In genomic region chr11:3335651-3336216, GRCm38 (mm10) we compare ENCODE assay signal across 9 mouse cellular contexts. TPM values are rescaled to one million over a fixed set of nuclear protein-coding genes. Genes with fewer than 3 reads are reported as not detected.
A peak's percentile ranks its signal among the peaks of the same experiment; 100 is the strongest.
DNase-seq lines count a peak whose midpoint lies in the region; ATAC-seq lines count a peak whose summit lies in the region.
"Had no signal": no experiment of that assay in that cellular context is flagged by ENCODE, and none has a peak within 500 bp of the region (broad histone marks: within the 10 kb centered on the region; RNA-seq: fewer than 3 reads in every experiment).

No protein-coding gene starts in this region.

- peaks cover 5% of the 10 kb centered on the region; the same call in 1 of the 2 replicates for H3K36me3 ChIP-seq in midbrain, embryonic 15.5 days (replicated peaks)

- peaks cover 32% of the 10 kb centered on the region for H3K4me1 ChIP-seq in midbrain, embryonic 15.5 days

- ATAC-seq in midbrain, embryonic 15.5 days (replicated peaks) = no peak

- no peaks in the 10 kb centered on the region for H3K27me3 ChIP-seq in midbrain, embryonic 15.5 days (replicated peaks)
- H3K27me3 ChIP-seq: limb, embryonic 15.5 days had no signal

- H3K9ac ChIP-seq in midbrain, embryonic 15.5 days = no peak overlapping the region
- H3K9ac ChIP-seq: limb, embryonic 15.5 days had no signal

- no peak overlapping the region for H3K27ac ChIP-seq in midbrain, embryonic 15.5 days
- H3K27ac ChIP-seq: limb, embryonic 15.5 days had no signal

- no peak overlapping the region for H3K4me2 ChIP-seq in midbrain, embryonic 15.5 days
- H3K4me2 ChIP-seq: limb, embryonic 15.5 days had no signal

- 60% methylated on average over 11 of the region's 11 CpGs for WGBS in midbrain, embryonic 15.5 days

- no peaks in the 10 kb centered on the region for H3K9me3 ChIP-seq in midbrain, embryonic 15.5 days
- H3K9me3 ChIP-seq: limb, embryonic 15.5 days had no signal

- no peak overlapping the region for H3K4me3 ChIP-seq in midbrain, embryonic 15.5 days
- H3K4me3 ChIP-seq: limb, embryonic 15.5 days had no signal

- DNase-seq in ovary, adult 18-20 months (ENCODE audit: low spot score) = peak; percentile 26
- DNase-seq in ovary, postnatal 10 days (ENCODE audit: low spot score) = no peak
- peak; percentile 93 for DNase-seq in cerebellum, adult 9-11 months
- peak; percentile 45 to 66 for DNase-seq in heart, postnatal 36 days
- DNase-seq in lung, postnatal 36 days = peak; percentile 81
- DNase-seq in thymus, postnatal 36 days = peak; percentile 79 to 85
- no peak for DNase-seq in layer of hippocampus, adult 8-10 months (ENCODE audit: low spot score in 2 of 2)

- intact Hi-C loops in heart, postnatal 36 days (cut with DNase I) = no loop called here

RNA-seq across cellular contexts. Expression of gene Pik3ip1, which starts 5.5 kb away (rescaled TPM):
- 10 to 100 TPM; 49.4 to 66.2 TPM for total RNA-seq in heart, postnatal 36 days (2021)
- total RNA-seq in layer of hippocampus, adult 8-10 months (2022) = 10 to 100 TPM; 38.2 to 53.1 (median 46.4) TPM
- 26.5 and 26.6 TPM in 2 replicates for polyA plus RNA-seq in midbrain, embryonic 15.5 days (2015; fragmentation: Nextera tagmentation; extraction: Ambion mirVana)

RNA-seq across cellular contexts. Expression of gene Patz1, which starts 47.1 kb away (rescaled TPM):
- total RNA-seq in heart, postnatal 36 days (2021) = 10 to 100 TPM; 24.9 to 31.0 TPM
- total RNA-seq in layer of hippocampus, adult 8-10 months (2022) = 10 to 100 TPM; 53.5 to 58.4 (median 56.7) TPM
- polyA plus RNA-seq in midbrain, embryonic 15.5 days (2015; fragmentation: Nextera tagmentation; extraction: Ambion mirVana) = 60.9 and 63.2 TPM in 2 replicates

Comparison
In these comparisons a context has a peak if more than half of its experiments do, and no peak if none do; other contexts are left out.
1. DNase-seq: peak in ovary, adult 18-20 months (single experiment), cerebellum, adult 9-11 months (single experiment), heart, postnatal 36 days (2 of 2), lung, postnatal 36 days (single experiment) and thymus, postnatal 36 days (2 of 2); none in ovary, postnatal 10 days (single experiment) and layer of hippocampus, adult 8-10 months (0 of 2).